Mouse (Mus musculus) frontal cortex, postnatal 10 days (tissue): Measurements from ENCODE around the gene Tpd52l1.
"Not testable (repeated sequence)": the region's sequence is repeated elsewhere in the genome, so short reads cannot be mapped to it uniquely, and the experiment has no call there.

Source experiments
- DNase-seq, 2 experiments: peaks; one replicate each; pipeline ENCODE4 v3.0.0; 2022; ENCODE audit warnings: low spot score in 2 of 2, mixed read lengths in 1 of 2

Tpd52l1 gene

DNA sequence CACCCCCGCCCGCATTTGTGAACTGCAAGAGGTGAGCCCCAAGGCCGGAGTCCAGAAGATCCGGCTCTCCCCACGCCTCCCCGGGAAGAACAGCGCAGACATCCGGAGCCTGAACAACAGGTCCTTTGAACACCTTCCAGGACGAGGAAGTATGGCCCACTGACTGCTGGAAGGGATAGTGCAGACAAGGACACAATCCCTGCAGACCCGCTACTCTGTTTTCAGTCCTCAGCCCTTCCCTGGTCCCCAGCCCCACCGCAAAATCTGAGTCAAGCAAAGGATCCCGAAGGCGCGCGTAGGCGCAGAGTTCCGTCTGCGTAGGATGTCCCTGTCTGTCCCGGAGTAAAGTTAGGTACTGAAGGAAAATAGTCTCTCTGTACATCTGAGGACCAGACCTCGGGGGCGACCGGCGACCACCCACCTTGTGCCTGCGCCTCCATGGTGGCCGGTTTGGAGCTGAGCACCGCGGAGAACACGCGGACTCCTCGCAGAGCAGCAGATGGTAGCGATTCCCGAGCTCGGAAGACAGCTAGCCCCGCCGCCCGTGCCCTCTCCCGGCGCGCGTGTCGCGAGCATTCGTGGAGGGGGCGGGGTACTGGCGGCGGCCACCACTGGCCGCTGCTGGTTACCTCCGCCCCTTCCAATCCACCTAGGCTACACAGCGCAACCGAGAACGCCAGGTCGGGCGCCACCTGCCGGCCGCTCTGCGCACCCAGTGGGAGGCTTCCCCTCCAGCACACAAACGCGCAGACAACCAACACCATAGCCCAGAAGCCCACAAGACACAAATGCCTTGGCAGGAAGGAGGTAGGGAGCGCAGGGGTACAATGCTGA lies at the start of gene Tpd52l1:
TSS of gene Tpd52l1 (minus strand) at position 668 of the 834 bp plus-strand sequence.
- peak; percentile 74 to 81 for DNase-seq

DNA sequence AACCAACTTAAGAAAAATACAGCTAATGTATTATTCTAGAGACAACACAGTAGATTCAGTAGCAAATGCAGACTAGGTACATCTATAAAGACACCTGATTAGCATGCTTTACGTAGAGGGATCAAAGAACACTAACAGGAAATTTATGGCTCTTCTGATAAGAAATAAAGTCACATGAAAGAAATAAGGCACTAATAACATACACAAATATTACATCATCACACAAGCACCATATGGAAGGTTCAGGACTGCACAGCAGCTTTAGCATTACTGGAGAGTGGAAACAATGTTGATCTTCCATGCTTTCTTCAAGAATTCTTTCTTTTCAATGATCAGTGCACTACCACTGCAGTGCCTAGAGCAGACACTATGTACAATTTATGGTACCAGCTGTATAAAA lies 48.5 kb upstream of the Tpd52l1 start:
- no peak for DNase-seq

DNA sequence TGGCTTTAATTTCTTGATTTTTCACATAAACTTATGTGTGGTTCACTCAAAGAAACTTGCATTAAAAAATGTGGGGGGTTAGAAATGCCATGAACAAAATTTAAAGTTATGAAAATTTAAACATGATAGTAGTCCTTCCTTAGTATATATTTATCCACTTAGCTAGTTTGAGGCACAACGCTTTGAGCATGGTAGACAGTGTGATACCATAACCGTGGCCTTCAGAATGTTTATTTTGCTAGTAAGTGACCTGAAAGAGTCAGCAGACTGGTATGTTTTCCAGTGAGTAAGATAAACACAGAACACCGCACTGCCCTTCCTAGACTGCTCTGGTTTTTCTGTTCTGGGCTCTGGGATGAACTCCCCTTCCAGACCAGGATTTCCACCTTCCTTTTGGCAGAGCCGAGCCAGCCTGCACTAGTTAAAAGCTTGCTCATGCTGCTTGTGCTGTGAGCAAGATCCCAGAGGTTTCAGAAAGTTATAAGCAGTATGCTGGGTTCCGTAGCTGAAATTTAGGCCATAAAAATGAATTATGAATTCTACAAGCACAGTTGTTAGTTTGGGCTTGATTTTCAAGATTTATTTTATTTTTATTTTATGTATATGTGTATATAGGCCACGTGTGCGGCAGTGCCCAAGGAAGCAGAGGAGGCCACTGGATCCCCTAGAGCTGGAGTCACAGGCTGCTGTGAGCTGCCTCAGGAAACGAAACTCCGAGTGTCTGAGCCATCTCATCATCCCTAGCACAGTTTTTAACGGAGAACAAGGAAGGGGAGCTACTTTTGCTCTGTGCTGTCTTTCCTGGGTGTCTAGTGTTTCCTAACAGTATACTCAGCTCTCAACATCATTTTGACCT lies 21.5 kb upstream of the Tpd52l1 start:
- DNase-seq, result no peak

DNA sequence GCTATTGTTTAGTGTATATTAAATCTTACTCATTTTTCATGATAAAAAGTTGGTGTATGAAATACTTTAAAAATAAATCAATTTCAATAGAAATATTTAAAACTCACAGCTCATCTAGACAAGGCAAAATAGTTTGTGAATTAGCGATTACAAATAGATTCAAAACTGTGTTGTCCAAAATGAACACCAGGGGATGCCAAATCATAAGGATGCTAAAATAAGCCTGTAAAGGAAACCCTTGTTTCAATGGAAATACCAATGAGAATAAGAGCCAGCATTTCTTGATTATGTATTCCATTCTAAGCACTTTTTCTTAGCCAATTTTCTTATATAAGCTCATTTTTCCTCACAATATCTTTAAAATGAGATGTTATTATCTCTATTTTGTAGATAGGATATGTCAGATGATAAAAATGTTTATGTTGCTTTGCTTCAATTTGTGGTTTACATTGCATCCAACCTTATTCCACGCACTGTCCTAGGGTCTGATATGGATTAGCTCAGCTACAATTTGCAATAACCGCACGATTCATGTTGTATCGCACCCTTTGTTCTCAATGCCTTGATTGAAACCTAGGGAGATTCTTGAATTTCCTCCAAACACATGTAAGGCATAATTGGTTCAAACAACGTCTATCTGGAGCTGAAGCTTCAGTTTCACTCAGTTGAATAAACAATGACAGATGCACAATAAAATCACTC lies 20.2 kb upstream of the Tpd52l1 start:
- no peak for DNase-seq

DNA sequence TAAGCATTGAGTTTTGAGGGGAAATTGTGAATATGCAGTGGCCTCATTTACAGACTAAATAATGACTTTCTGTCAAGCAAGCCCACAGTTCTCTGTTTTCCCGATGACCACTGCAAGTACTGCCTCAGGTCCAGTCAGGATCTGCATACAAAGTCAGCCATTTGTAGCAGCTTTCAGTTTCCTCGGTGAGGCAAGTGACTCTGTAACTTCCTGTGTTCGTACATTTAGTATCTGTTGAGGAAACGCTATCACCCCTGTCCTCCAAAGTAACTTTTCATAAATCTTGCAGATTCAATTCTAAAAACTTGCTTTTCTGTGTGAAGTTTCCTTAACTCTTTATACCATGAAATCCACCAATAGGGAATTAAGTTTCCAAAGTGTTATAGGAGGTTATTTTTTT lies 19.7 kb upstream of the Tpd52l1 start:
- no peak for DNase-seq

DNA sequence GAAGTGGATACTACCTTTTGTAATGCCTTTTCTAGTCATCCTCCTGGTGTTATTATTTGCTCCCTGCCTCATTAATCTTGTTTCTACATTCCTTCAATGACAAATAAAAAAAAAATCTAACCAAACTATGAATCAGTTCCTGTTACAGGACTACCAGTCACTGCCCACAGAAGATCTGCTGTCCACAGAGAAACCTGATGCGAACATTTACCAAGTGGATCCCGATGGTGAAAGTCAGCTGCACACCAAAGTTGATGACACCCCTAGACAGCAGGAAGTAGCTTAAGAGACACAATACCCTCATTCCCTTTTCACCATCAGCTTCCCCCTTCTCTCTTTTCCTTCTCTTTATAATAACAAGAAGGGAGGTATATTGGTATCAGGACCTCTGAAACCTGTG lies 17.3 kb upstream of the Tpd52l1 start:
- no peak for DNase-seq

DNA sequence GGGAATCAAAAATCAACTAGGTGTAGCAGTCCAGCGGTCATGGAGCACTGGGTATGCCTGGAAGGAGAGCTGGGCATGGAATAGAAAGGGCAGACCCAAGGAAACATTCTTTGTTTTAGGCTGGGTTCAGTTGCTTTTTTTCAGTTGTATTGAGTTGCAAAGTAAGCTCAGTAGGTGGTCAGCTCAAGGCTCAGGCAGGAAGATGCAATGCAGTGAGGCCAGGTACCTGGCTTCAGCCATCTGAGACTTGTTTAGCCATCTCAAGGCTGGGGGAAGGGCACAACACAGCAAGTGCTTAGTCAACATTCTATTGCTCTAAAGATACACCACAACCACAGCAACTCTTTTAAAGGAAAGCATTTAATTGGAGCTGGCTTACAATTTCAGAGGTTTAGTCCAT lies 11.0 kb upstream of the Tpd52l1 start:
- no peak for DNase-seq

DNA sequence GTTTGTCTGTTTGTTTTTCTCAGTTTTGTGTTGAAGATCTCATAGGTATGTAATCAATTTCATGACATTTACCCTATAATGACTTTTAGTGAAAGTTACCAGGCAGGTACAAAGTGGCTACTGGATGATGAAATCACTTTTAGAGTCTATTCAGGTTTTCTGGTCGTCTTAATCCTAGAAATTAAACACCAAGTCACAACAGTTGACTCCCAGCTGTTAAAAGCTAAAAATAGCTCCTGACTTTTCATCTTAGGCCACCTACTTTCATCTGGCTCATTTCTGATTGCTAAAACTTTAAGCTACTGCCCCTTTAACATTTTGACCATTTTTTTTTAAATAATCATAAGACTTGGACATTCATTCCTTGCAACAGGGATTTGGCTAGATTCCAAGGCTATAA lies 1.3 kb upstream of the Tpd52l1 start:
- no peak for DNase-seq

DNA sequence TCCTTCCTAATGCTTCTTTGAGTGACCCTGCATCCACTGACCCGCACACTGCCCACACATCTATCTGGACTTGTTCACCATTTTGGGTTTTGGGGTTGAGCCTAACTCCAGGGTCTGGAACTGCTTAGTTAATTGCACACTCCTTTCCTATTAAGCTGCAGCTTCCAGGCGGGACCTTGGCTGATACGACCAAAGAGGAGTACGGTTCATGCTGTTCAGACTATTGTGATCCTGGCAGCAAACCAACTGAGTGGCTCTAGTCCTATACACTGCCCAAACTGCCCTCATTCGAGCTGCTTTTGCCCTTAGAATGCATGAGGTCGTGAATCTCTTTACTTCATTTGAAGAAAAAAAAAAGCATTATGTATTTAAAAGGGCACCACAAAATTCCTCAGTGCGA lies 1.6 kb downstream of the Tpd52l1 start:
- no peak for DNase-seq

DNA sequence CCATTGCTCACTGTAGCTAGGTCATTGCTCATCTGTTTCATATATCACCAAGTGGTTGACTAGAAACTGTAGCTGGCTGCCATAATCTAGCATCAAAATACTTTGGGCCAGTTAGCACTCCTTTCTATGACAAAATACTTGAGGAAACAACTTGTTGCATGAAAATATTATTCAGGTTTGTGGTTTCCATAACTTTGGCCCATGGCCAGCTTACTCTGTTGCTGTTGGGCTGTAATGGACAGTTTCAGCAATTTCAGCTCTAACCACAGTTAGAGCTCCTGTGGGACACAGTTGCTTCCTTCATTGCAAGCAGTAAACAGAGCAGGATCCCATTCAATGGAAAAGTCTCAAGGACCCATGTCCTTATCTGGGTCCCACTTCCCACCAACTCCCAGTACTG lies 4.3 kb downstream of the Tpd52l1 start:
- no peak for DNase-seq

DNA sequence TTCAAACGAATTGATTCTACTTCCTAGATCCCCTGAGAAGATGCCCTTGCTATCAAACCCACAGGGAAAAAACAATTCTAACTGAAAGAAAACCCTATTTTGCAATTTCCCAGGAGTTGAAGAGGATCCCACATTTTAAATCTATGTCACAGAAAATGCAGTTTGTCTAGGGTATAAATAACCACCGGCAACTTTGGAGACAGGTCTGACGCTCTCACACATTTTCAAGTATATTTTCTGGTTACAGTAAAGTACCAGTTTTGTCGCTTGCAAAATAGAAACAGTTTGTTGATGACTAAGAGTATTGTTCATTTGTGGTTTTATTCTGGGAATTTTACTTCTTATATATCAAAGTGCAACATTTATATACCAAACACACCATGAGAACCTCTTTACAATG lies 9.7 kb downstream of the Tpd52l1 start:
- DNase-seq, result no peak

DNA sequence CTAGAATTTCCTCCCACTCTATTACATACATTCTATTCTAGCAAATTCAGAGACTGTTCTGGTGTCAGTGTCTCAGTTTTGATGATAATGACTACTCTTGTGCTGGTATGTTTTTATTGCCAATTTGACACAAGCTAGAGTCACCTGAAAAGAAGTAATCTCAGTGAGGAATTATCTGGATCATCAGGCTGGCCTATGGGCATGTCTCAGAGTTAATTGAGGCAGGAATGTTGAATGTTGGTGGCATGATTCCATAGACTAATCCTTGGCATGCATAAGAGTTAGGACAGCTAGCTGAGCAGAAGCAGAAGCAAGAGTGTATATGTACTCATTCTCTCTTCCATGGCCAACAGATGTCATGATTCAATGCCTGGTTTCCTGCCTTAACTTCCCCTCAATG lies 27.8 kb downstream of the Tpd52l1 start:
- no peak for DNase-seq

DNA sequence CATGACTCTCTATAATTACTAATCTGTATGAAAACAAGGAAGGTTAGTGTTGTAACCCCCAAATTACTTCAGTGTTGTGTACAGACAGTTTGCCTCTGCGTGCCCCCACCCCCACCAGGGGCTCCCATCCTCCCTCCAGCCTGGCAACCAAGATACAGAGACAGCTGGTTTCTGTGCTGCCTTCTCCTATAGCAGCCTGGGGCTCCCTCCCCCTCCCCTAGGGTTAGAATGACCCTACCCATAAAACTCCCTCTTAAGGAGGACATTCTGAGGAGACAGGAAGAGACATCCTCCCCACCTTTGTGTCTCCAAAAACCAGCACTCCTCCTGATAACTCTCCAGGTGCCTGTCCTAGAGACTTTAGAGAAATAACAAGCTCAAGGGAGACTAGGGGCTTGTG lies 52.8 kb downstream of the Tpd52l1 start:
- no peak for DNase-seq

DNA sequence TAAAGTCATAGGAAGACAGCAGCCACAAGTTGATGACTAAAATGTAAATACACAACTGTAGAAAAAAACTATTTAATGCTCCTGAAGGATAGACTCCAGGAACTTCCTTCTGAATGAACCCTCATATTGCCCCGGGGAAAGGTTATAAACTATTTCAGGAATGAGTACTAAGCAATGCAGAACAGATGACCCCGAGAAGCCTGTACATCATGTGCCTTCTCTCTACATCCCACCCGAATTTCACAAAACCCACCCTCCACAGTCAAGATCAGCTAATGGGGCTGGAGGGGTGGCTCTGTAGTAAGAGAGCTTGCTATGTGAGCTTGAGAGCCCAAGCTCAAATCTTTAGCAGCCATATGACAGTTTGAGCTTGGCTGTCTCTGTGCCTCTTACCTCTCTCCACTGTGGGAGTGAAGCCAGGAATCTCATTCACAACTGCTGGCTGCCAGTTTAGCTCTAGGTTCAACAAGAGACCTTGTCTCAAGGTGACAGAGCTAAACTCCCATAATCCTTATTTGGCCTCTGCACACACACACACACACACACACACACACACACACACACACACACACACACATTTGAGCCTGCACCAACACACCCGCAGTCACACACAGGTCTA lies 54.9 kb downstream of the Tpd52l1 start:
- DNase-seq, result no peak

DNA sequence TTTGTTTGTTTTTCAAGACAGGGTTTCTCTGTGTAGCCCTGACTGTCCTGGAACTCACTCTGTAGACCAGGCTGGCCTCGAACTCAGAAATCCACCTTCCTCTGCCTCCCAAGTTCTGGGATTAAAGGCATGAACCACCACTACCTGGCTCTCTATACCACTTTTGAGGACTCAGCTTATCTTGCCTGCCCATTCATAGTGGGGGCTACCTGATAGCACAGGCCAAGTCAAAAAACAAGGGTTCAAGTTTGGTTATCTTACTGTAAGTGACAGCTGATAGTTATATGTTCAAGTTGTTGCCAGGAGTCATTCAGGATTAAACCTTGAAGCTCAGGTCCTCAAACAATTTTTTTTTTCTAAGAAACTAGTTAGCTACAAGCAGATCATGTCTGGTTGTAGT lies 57.2 kb downstream of the Tpd52l1 start:
- DNase-seq, result not testable (repeated sequence)

DNA sequence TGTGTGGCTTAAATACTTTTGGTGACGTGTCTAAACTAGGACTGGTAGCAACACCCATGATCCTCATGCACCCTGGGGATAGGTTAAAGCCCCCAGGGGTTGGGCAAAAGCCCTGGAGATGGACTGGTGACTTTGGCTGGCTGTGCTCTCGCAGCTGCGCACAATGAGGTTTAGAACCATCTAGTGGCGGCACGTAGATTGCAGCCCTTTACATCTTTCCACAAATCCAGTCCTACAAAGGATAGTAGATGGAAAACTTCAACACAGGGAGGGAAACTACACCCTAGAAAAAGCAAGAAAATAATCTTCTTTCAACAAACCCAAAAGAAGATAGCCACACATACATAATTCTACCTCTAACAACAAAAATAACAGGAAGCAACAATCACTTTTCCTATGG lies 75.6 kb downstream of the Tpd52l1 start:
- DNase-seq, result not testable (repeated sequence)

DNA sequence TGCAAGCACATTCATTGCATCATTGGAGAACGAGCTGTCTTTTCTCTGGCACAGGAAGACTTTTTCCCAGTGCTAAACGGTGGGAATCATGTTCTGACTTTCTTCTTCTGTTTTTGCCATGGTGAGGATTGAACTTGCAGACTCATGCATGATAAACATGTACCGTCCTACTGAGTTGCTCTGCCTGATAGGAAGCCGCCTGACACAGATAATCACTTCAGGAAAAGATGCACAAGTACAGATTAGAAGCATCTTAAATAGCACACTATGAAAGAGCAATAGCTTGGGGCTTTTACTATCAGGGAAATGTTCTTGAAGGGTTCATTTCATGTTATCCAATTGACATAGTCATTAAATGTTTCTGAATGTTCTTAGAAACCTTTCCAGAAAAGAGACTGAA lies 86.0 kb downstream of the Tpd52l1 start:
- no peak for DNase-seq

DNA sequence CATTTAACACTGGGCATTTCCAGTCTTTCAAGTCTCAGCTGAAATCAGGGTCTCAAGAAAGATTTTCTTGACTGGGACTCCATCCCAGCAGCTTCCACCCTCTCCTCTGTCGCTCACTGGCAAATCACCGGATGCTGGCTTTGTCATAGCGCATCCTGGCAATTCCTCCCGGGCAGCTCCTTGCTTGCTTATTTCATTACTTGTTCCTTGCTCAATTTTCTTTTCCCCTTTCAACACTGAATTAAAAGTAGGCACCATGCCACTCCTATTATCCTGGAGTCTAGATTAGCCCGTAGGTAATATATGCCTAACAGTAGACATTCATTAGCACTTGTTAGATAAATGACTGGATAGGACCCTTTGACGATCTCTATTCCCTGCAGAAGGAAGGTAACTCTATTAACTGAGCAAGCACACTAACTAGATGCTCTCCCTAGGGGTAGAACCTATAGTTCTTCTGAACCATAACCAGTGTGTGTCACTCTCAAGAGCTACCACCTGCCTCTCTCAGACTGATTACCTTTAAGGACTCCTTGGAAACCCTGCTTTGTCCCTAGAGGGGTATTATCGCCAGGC lies 90.8 kb downstream of the Tpd52l1 start:
- no peak for DNase-seq

DNA sequence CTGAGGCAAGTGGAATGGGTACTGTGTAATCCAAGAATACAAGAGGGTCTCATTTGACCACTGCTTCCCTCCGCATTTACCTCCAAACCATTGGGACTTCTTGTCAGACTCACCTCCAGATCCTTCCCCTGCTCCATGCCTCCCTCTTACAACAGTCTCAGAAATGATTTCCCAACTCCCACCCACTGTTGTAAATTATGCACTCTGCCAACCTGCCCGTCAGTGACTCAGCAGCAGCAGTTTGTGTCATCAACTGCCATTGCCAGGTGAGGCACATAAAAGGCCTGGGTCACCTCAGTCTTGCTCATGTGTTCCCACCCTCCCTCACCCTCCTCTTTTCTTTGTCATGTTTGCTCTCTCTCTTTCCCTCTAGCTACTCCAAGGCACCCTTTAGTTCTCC lies 91.6 kb downstream of the Tpd52l1 start:
- DNase-seq, result no peak

DNA sequence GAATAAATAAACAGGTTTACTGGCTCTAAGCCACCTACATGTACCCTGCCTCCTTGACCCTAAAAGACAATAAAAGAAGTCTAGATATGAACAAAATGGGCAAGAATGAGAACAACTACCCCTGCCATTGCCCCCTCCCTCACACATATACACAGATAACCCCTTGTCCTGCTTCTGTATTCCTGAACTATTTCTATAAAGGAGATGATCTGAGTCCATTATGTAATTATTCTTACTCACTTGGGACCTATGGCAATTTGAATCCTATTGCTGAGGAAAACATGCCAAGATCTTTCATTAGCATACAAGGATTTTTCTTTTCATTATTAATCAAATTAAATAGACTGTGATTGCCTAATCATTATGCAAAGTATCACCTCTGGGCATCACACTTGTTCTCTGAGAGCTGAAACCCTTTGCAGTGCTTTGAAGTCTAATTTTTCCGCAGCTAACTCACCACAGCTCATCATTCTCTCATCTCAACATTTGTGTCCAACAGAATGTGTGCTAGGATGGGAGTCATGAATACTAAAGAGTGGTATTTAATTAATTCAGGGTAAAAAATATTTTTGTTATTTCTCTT lies 92.8 kb downstream of the Tpd52l1 start:
- DNase-seq, result no peak

DNA sequence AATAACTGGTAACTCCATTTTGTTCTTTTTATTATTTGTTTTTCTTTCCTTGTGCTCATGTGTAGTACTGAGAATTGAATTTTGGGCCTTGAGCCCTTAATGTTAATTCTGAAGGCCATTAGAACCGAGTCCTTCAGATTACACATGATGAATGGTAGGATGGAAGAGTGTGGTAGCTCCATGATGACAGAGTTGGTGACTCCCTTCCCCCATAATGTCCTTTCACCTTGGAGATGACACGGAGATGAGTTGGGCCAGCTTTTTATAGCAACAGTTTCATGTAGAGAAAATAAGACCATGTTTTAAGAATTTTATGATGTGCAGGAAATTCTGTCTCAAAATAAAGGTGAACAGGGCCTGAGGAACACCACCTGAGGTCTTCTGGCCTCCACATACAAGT lies 94.7 kb downstream of the Tpd52l1 start:
- DNase-seq, result no peak
